Mouse (Mus musculus) CD4-positive, CD25-positive, alpha-beta regulatory T cell, adult 4 months (primary cell): ENCODE results near the gene Olfr1054. TPM values are rescaled to one million over a fixed set of nuclear protein-coding genes. Genes with fewer than 3 reads are reported as not detected.
"Not testable (repeated sequence)": the region's sequence is repeated elsewhere in the genome, so short reads cannot be mapped to it uniquely, and the experiment has no call there.

Source experiments
- ATAC-seq: one replicate; pipeline ENCODE4 v1.8.0; 2017
- polyA plus RNA-seq, 2 experiments: library from polyadenylated mRNA; unstranded; fragments of 100-300 nt; shearing (Covaris generic); gene quantifications; one replicate each; pipeline ENCODE4 v1.2.1; 2017

Gene Olfr1054
- polyA plus RNA-seq = not detected

DNA sequence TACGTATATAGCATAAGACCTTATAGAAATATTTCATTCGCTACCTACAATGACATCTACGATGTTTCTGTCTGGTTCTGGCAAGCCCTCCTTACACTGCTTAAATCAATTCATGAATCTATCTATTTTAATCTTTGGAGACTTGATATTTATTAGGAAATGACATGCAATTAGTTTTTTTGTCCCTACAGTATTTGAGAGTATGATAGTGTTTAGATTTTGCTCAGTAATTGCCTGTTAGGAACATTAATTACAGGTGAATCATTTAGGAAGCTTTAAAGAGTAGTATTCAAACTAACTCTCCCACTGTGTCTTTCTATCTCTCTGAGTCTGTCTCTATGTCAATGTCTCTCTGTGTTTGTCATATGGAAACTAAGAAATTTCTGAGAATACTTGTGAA, at the start of gene Olfr1054:
Olfr1054 (minus strand) TSS at position 101 of the 400 bp plus-strand sequence.
- ATAC-seq = no peak

DNA sequence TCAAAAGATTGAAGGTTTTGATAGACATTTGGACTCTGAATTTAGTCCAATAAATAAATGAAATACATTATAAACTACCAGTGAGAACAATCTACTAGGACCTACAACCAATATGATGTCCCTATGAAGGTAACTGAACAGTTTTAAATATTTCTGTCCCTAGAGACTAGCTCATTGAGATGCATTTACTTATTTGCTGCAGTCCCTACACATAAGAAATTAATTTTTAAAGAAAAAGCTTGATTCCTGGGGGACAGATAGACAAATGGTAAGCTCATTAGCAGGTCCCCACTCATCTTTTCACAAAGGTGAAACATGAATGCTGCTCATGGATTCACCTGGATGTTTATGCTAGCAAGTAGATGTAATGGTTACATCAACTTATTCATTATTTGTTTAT, 43.1 kb upstream of the Olfr1054 start, which contains the start of gene Olfr1057:
Olfr1057 (minus strand) TSS at position 101 of the 400 bp plus-strand sequence.
- ATAC-seq = no peak

DNA sequence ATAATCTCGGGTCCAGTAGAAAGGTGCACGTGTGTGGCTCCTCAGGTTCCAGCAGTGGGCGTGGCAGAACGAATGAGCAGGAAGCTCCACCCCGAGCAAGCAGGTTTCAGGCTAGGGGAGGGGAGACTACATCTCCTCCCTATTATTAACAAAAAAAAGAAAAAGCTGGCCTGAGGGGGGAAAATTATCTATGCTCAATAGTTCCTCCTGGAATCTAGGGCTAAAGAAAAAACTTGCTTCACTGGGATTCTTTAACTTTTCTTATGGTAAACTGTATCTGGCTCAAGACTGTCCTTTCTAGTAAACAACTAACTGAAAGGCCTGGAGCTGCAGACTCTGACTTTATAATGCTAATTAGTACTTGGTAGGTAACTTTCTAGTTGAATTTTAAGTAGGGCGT, 31.1 kb upstream of the Olfr1054 start:
- not testable (repeated sequence) for ATAC-seq

DNA sequence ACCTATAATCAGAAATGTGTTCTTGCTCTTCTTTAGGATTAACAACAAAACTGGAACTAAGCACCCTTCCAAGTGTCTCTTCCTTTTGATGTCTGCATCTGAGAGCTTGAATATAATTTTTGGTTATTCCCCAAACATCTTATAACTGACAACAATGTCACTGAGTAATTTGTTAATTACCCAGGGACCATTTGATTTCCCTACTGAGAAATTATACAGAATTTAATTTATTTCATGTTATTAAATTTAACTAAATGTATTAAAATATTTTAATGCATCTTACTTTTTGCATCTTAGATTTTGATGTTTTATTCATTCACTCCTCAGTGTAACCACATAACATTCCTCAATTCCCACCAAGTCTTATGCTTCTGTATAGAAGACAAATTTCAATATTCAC, 27.1 kb upstream of the Olfr1054 start, which contains the start of gene Olfr1056:
Olfr1056 (minus strand) TSS at position 101 of the 400 bp plus-strand sequence.
- ATAC-seq = no peak

DNA sequence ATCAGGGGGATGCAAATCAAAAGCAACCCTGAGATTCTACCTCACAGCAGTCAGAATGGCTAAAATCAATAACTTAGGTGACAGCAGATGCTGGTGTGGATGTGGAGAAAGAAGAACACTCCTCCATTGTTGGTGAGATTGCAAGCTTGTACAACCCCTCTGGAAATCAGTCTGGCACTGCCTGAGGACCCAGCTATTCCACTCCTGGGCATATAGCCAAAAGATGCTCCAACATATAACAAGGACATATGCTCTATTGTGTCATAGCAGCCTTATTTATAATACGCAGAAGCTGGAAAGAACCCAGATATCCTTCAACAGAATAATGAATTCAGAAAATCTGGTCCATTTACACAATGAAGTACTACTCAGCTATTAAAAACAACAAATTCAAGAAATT, 16.5 kb upstream of the Olfr1054 start:
- not testable (repeated sequence) for ATAC-seq

DNA sequence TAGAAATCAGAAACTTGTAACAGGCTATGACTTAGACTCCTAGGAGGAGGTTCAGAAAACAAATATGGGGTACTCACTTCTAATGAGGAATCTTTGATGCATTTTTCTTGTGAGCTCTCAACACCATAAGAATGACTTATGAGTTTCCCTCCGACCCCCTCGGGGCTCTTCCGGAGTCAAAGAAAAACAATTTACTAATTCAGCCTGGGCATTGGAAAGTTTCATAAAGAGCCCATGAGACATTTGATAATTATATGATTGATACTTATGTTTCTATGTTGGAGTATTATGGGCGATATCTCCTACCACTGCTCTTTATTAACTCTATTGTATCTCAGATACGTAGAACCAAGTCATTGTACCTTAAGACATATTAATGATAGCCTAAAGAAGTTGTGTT, 15.0 kb upstream of the Olfr1054 start, which contains the start of gene Olfr1055:
Olfr1055 (minus strand) TSS at position 101 of the 400 bp plus-strand sequence.
- ATAC-seq = no peak

DNA sequence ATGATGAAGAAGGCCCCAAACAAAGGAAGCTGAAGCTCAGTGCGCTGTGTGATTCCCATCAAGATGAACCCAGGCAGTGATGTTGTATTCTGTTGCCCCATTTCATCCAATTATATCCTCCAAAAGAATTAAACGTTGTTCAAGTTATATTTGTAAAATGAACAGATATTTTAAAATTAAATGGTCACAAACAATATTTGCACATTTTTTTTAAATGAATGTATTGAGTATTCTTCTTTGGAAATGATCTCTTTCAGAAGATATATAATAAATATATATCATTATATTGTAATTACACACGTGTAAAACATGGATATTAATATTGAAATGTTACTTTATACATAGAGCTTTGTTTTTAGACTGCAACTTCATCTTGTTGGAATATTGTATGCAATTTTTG, 20.0 kb downstream of the Olfr1054 start, which contains the start of gene Olfr1053:
Olfr1053 (minus strand) TSS at position 101 of the 400 bp plus-strand sequence.
- no peak for ATAC-seq

DNA sequence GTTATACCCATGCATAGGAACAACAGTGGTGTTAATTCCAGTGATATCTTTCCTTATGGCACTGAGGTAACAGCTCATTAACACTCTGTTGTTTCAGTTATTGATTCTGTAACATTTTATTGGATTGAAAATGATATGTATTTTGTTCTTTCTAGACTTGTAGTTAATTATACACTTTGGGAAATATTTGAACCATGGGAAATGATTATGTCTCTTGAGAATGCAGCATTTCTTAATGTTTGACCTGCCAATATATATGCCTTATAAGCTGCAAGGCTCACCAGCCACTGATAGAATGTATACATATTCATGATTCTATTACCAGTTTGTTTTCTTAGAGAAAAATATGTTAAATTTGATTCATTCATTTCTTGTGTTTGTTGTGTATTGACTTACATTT, 43.1 kb downstream of the Olfr1054 start, which contains the start of gene Olfr1052:
Olfr1052 (plus strand) TSS at position 301 of the 400 bp plus-strand sequence.
- no peak for ATAC-seq

Other genes starting within 250 kb of the Olfr1054 start
- gene Olfr1037, start 248.0 kb downstream of the Olfr1054 start, polyA plus RNA-seq = not detected
- gene Olfr1039, start 199.5 kb downstream of the Olfr1054 start, polyA plus RNA-seq = not detected
- not detected for gene Olfr1040, start 188.7 kb downstream of the Olfr1054 start, polyA plus RNA-seq
- not detected for gene Olfr1042, start 173.6 kb downstream of the Olfr1054 start, polyA plus RNA-seq
- gene Olfr1043, start 167.9 kb downstream of the Olfr1054 start, polyA plus RNA-seq = not detected
- not detected for gene Olfr1044, start 157.6 kb downstream of the Olfr1054 start, polyA plus RNA-seq
- not detected for gene Olfr52, start 149.8 kb downstream of the Olfr1054 start, polyA plus RNA-seq
- gene Olfr1045, start 132.4 kb downstream of the Olfr1054 start, polyA plus RNA-seq = not detected
- gene Olfr1046, start 116.1 kb downstream of the Olfr1054 start, polyA plus RNA-seq = not detected
- gene Olfr1047, start 104.0 kb downstream of the Olfr1054 start, polyA plus RNA-seq = not detected
- not detected for gene Olfr1048, start 95.1 kb downstream of the Olfr1054 start, polyA plus RNA-seq
- gene Olfr1049, start 77.1 kb downstream of the Olfr1054 start, polyA plus RNA-seq = not detected
- not detected for gene Olfr1051, start 56.3 kb downstream of the Olfr1054 start, polyA plus RNA-seq
- gene Olfr1052, start 43.0 kb downstream of the Olfr1054 start, polyA plus RNA-seq = under 1 TPM in 1 of 2 experiments, not detected in 1; 0.48 TPM
- not detected for gene Olfr1053, start 20.1 kb downstream of the Olfr1054 start, polyA plus RNA-seq
- not detected for gene Olfr1055, start 14.9 kb upstream of the Olfr1054 start, polyA plus RNA-seq
- gene Olfr1056, start 27.0 kb upstream of the Olfr1054 start, polyA plus RNA-seq = not detected
- gene Olfr1057, start 43.0 kb upstream of the Olfr1054 start, polyA plus RNA-seq = not detected
- gene Olfr1058, start 53.1 kb upstream of the Olfr1054 start, polyA plus RNA-seq = not detected
- not detected for gene Olfr1061, start 78.6 kb upstream of the Olfr1054 start, polyA plus RNA-seq
- not detected for gene Olfr1062, start 91.3 kb upstream of the Olfr1054 start, polyA plus RNA-seq
- gene Olfr1065, start 115.2 kb upstream of the Olfr1054 start, polyA plus RNA-seq = not detected
- gene Olfr1066, start 120.8 kb upstream of the Olfr1054 start, polyA plus RNA-seq = not detected
- gene Olfr228, start 152.0 kb upstream of the Olfr1054 start, polyA plus RNA-seq = not detected
- gene Olfr1076, start 173.0 kb upstream of the Olfr1054 start, polyA plus RNA-seq = not detected
- gene Olfr1079, start 207.0 kb upstream of the Olfr1054 start, polyA plus RNA-seq = not detected
- gene Olfr1080, start 222.8 kb upstream of the Olfr1054 start, polyA plus RNA-seq = not detected